Mouse (Mus musculus) liver, postnatal 0 days (tissue): ENCODE results near the gene Olfr873. TPM values are rescaled to one million over a fixed set of nuclear protein-coding genes. Genes with fewer than 3 reads are reported as not detected.
"Not testable (repeated sequence)": the region's sequence is repeated elsewhere in the genome, so short reads cannot be mapped to it uniquely, and the experiment has no call there.

ENCODE experiments used
- ATAC-seq: fragments of 200-750 bp; cut with Nextera tagmentation; 2 replicates; pipeline ENCODE4 v1.8.0; 2017; ENCODE audit warnings: mild to moderate bottlenecking, moderate library complexity
- DNase-seq: peaks from one replicate; pipeline ENCODE4 v3.0.0-alpha.2; 2016
- H3K27ac ChIP-seq: fragments of 300-500 bp; sonication (generic); 2 replicates; pipeline ENCODE4 v1.5.1; 2014; ENCODE audit warnings: antibody characterized with exemption, moderate library complexity, mild to moderate bottlenecking, low read depth
- H3K27me3 ChIP-seq: fragments of 300-500 bp; sonication (generic); 2 replicates; pipeline ENCODE4 v1.6.1; 2014; ENCODE audit warnings: low read length, control low read depth, mixed read lengths; ENCODE audit not compliant: insufficient read depth
- H3K36me3 ChIP-seq: fragments of 300-500 bp; sonication (generic); replicated peaks from 2 replicates; pipeline ENCODE4 v1.6.1; 2014; ENCODE audit warnings: mild to moderate bottlenecking, control low read depth, low read length, moderate library complexity, mixed read lengths; ENCODE audit not compliant: insufficient read depth
- H3K4me1 ChIP-seq: fragments of 300-500 bp; sonication (generic); 2 replicates; pipeline ENCODE4 v1.6.1; 2014; ENCODE audit warnings: antibody characterized with exemption, mild to moderate bottlenecking, control low read depth; ENCODE audit not compliant: insufficient read depth
- H3K4me2 ChIP-seq: fragments of 300-500 bp; sonication (generic); 2 replicates; pipeline ENCODE4 v1.6.1; 2014; ENCODE audit warnings: low read depth, mild to moderate bottlenecking, low read length, moderate library complexity, mixed read lengths
- H3K4me3 ChIP-seq: fragments of 300-500 bp; sonication (generic); 2 replicates; pipeline ENCODE4 v1.5.1; 2014; ENCODE audit warnings: low read depth, low read length
- H3K9ac ChIP-seq: fragments of 300-500 bp; sonication (generic); replicated peaks from 2 replicates; pipeline ENCODE4 v1.6.1; 2014; ENCODE audit warnings: mild to moderate bottlenecking, moderate library complexity
- H3K9me3 ChIP-seq: fragments of 300-500 bp; sonication (generic); 2 replicates; pipeline ENCODE4 v1.6.1; 2016; ENCODE audit warnings: mild to moderate bottlenecking, control low read depth, low read length, mixed read lengths
- CTCF ChIP-seq: sonication (generic); IDR thresholded peaks from 2 replicates; pipeline ENCODE4 v1.5.1; 2016; ENCODE audit warnings: antibody characterized with exemption, low read depth
- EP300 ChIP-seq: IDR thresholded peaks from 2 replicates; pipeline ENCODE4 v1.6.1; 2016; ENCODE audit warnings: antibody characterized with exemption, low read depth, mild to moderate bottlenecking
- WGBS: fragments of 180-500 bp; shearing (Covaris S2); extraction: QIAGEN DNeasy Blood & Tissue Kit; methylation state at CpG from one replicate; pipeline ENCODE4 v1.1.7; 2014; ENCODE audit not compliant: insufficient replicate concordance; 5-methylcytosine and 5-hydroxymethylcytosine counted together
- polyA plus RNA-seq: library from polyadenylated mRNA; unstranded; fragments of >200 nt; fragmentation: Nextera tagmentation; extraction: Ambion mirVana; gene quantifications from 2 replicates; pipeline ENCODE4 v1.2.1, GENCODE M21; 2015

Olfr873 gene
- not detected in 2 replicates for polyA plus RNA-seq

GRCm38 (mm10) chr9:20298232-20298631 is at the start of gene Olfr873:
Gene Olfr873 (plus strand): TSS chr9:20298532.
- H3K36me3 ChIP-seq, result no peaks in the 10 kb centered on the region
- no peak within 1 kb of the TSS for H3K9ac ChIP-seq
- TF ChIP-seq EP300, result no peak
- TF ChIP-seq CTCF, result no peak
- no peaks in the 10 kb centered on the region for H3K4me1 ChIP-seq
- no peaks in the 10 kb centered on the region for H3K9me3 ChIP-seq
- no peak within 1 kb of the TSS for H3K4me2 ChIP-seq
- no peak within 1 kb of the TSS for H3K27ac ChIP-seq
- no peak for DNase-seq
- 75% methylated on average over 1 of the region's 1 CpGs for WGBS
- no peak for ATAC-seq
- H3K4me3 ChIP-seq, result no peak within 1 kb of the TSS
- H3K27me3 ChIP-seq, result no peaks in the 10 kb centered on the region

GRCm38 (mm10) chr9:20282051-20282450 is 16.3 kb upstream of the Olfr873 start, which contains the start of gene Olfr39:
Gene Olfr39 (plus strand): TSS chr9:20282351.
- Histone ChIP-seq H3K27ac (no peak within 1 kb of the TSS), H3K4me1 (no peaks in the 10 kb centered on the region), H3K4me3 (no peak within 1 kb of the TSS), H3K9ac (no peak within 1 kb of the TSS), H3K27me3 (no peaks in the 10 kb centered on the region), H3K36me3 (no peaks in the 10 kb centered on the region), H3K9me3 (no peaks in the 10 kb centered on the region), H3K4me2 (no peak within 1 kb of the TSS)
- ATAC-seq (no peak), DNase-seq (no peak)
- TF ChIP-seq CTCF, result no peak
- no peak for TF ChIP-seq EP300
- WGBS, result 75% methylated on average over 1 of the region's 1 CpGs

- not testable (repeated sequence) for H3K9me3 ChIP-seq, DNase-seq, H3K4me2 ChIP-seq, H3K27ac ChIP-seq, H3K27me3 ChIP-seq, H3K4me3 ChIP-seq, ATAC-seq, H3K4me1 ChIP-seq, H3K36me3 ChIP-seq, H3K9ac ChIP-seq
- 72% methylated on average over 5 of the region's 5 CpGs for WGBS
Observed at GRCm38 (mm10) chr9:20295562-20295961, 2.8 kb upstream of the Olfr873 start.

GRCm38 (mm10) chr9:20335994-20336393 is 37.7 kb downstream of the Olfr873 start, which contains the start of gene Olfr18:
Gene Olfr18 (minus strand): TSS chr9:20336094.
- Histone ChIP-seq H3K9ac (no peak within 1 kb of the TSS), H3K9me3 (no peaks in the 10 kb centered on the region), H3K4me3 (no peak within 1 kb of the TSS), H3K36me3 (no peaks in the 10 kb centered on the region), H3K4me2 (no peak within 1 kb of the TSS), H3K27me3 (no peaks in the 10 kb centered on the region), H3K4me1 (no peaks in the 10 kb centered on the region), H3K27ac (no peak within 1 kb of the TSS)
- TF ChIP-seq EP300 (no peak), CTCF (no peak)
- ATAC-seq, result no peak
- DNase-seq, result no peak

GRCm38 (mm10) chr9:20348501-20348900 is 50.2 kb downstream of the Olfr873 start:
- Histone ChIP-seq H3K4me3 (no peak overlapping the region), H3K4me2 (no peak overlapping the region), H3K27ac (no peak overlapping the region), H3K27me3 (no peaks in the 10 kb centered on the region), H3K36me3 (peaks cover 8% of the 10 kb centered on the region), H3K4me1 (no peaks in the 10 kb centered on the region), H3K9me3 (no peaks in the 10 kb centered on the region), H3K9ac (no peak overlapping the region)
- no peak for DNase-seq
- ATAC-seq, result no peak
- TF ChIP-seq CTCF (no peak), EP300 (no peak)
- 87% methylated on average over 4 of the region's 4 CpGs for WGBS

Other genes with a start within 250 kb of the Olfr873 start
- gene Olfr867, start 241.0 kb upstream of the Olfr873 start, polyA plus RNA-seq, result not detected in 2 replicates
- not detected in 2 replicates for gene Olfr868, start 199.9 kb upstream of the Olfr873 start, polyA plus RNA-seq
- gene Olfr869, start 169.5 kb upstream of the Olfr873 start, polyA plus RNA-seq, result not detected in 2 replicates
- gene Olfr870, start 124.5 kb upstream of the Olfr873 start, polyA plus RNA-seq, result not detected in 2 replicates
- gene Olfr871, start 86.3 kb upstream of the Olfr873 start, polyA plus RNA-seq, result not detected in 2 replicates
- gene Olfr872, start 61.4 kb upstream of the Olfr873 start, polyA plus RNA-seq, result not detected in 2 replicates
- not detected in 2 replicates for gene Olfr39, start 16.2 kb upstream of the Olfr873 start, polyA plus RNA-seq
- gene Olfr18, start 37.6 kb downstream of the Olfr873 start, polyA plus RNA-seq, result not detected in 2 replicates
- 17.3 and 17.5 TPM in 2 replicates for gene Zfp560, start 86.6 kb downstream of the Olfr873 start, polyA plus RNA-seq
- 2.8 and 3.3 TPM in 2 replicates for gene Zfp26, start 161.6 kb downstream of the Olfr873 start, polyA plus RNA-seq
- 4.5 and 4.8 TPM in 2 replicates for gene Zfp426, start 194.2 kb downstream of the Olfr873 start, polyA plus RNA-seq
- gene Zfp266, start 222.9 kb downstream of the Olfr873 start, polyA plus RNA-seq, result 9.2 and 9.7 TPM in 2 replicates